Mouse (Mus musculus) thymus, adult 2 months (tissue): ENCODE data around the gene Copz2.

Experiments
- CTCF ChIP-seq: fragments of 200-500 bp; IDR thresholded peaks from 2 replicates; pipeline ENCODE4 v1.5.1; 2012; ENCODE audit warnings: mild to moderate bottlenecking, control low read depth, low read length, moderate library complexity, borderline replicate concordance; ENCODE audit not compliant: control insufficient read depth, poor library complexity, insufficient read depth; ENCODE audit errors: extremely low read depth
- POLR2A ChIP-seq: fragments of 200-500 bp; IDR thresholded peaks from 2 replicates; pipeline ENCODE4 v1.6.1; 2012; ENCODE audit warnings: mild to moderate bottlenecking, low read length, control low read depth, moderate library complexity; ENCODE audit not compliant: control insufficient read depth, poor library complexity, insufficient read depth; ENCODE audit errors: extremely low read depth

GRCm38 (mm10) chr11:96863206-96863995, 13.7 kb downstream of the Copz2 start:
- TF ChIP-seq POLR2A (no peak), CTCF (no peak)
